Mouse (Mus musculus) lung, postnatal 0 days (tissue): ENCODE results near the gene Des.

ENCODE experiments used
- CTCF ChIP-seq: IDR thresholded peaks from 2 replicates; pipeline ENCODE4 v1.5.1; 2016; ENCODE audit warnings: antibody characterized with exemption, mild to moderate bottlenecking
- EP300 ChIP-seq: IDR thresholded peaks from 2 replicates; pipeline ENCODE4 v1.6.1; 2016; ENCODE audit warnings: antibody characterized with exemption, mild to moderate bottlenecking, control low read depth

DNA sequence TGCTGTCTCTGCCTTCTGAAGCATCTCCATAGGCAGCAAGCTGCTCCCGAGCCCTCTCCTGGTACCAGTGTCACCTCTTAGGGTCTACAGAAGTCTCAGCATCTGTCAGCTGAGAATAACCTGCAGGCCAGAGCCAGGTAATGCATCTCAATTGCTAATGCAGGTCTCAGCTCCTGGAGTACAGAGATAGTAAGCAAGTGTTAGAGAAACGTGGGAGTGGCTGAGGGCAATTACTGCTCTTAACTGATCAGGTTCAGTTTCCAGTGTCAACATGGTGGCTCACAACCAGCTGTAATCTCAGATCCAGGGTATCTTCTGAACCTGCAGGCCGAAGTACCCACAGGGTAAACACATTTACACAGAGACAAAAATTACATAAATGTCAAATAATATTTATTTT lies 23.7 kb upstream of the Des start:
- TF ChIP-seq CTCF (no peak), EP300 (no peak)
